Mouse (Mus musculus) cerebellum, adult 2 months (tissue): ENCODE measurements around the gene Fchsd2. TPM values are rescaled to one million over a fixed set of nuclear protein-coding genes. Genes with fewer than 3 reads are reported as not detected.

Experiments
- DNase-seq, 2 experiments: peaks; one replicate each; pipeline ENCODE4 v3.0.0; 2021
- H3K27ac ChIP-seq: fragments of 200-500 bp; 2 replicates; pipeline ENCODE4 v1.5.1; 2012; ENCODE audit warnings: low read length, control low read depth, inconsistent platforms; ENCODE audit not compliant: insufficient read depth
- H3K27me3 ChIP-seq: fragments of 200-500 bp; 2 replicates; pipeline ENCODE4 v1.6.1; 2012; ENCODE audit warnings: inconsistent platforms, mild to moderate bottlenecking, low read length, moderate library complexity; ENCODE audit not compliant: control insufficient read depth, insufficient read depth
- H3K4me1 ChIP-seq: fragments of 200-500 bp; 2 replicates; pipeline ENCODE4 v1.6.1; 2011; ENCODE audit warnings: low read length; ENCODE audit not compliant: control insufficient read depth, insufficient read depth
- H3K4me3 ChIP-seq: fragments of 200-500 bp; replicated peaks from 2 replicates; pipeline ENCODE3; 2011; ENCODE audit warnings: mild to moderate bottlenecking, low read depth, low read length, control low read depth; ENCODE audit not compliant: insufficient read depth
- CTCF ChIP-seq: fragments of 200-500 bp; IDR thresholded peaks from 2 replicates; pipeline ENCODE4 v1.5.1; 2011; ENCODE audit warnings: low read depth, mild to moderate bottlenecking, control low read depth, low read length, moderate library complexity, borderline replicate concordance; ENCODE audit not compliant: insufficient read depth
- POLR2A ChIP-seq: fragments of 200-500 bp; IDR thresholded peaks from 2 replicates; pipeline ENCODE4 v1.6.1; 2011; ENCODE audit warnings: low read length, control low read depth, borderline replicate concordance; ENCODE audit not compliant: insufficient read depth
- WGBS: fragments of 180-500 bp; shearing (Covaris S2); methylation state at CpG from one replicate; pipeline ENCODE4 v1.1.7; 2018; 5-methylcytosine and 5-hydroxymethylcytosine counted together
- polyA plus RNA-seq: library from polyadenylated mRNA; depleted of rRNA; stranded (reverse); fragments of >200 nt; gene quantifications from 2 replicates; pipeline ENCODE4 v1.2.3, GENCODE M21; 2012

The Fchsd2 gene
- polyA plus RNA-seq, 1 experiment = 29.3 TPM

DNA sequence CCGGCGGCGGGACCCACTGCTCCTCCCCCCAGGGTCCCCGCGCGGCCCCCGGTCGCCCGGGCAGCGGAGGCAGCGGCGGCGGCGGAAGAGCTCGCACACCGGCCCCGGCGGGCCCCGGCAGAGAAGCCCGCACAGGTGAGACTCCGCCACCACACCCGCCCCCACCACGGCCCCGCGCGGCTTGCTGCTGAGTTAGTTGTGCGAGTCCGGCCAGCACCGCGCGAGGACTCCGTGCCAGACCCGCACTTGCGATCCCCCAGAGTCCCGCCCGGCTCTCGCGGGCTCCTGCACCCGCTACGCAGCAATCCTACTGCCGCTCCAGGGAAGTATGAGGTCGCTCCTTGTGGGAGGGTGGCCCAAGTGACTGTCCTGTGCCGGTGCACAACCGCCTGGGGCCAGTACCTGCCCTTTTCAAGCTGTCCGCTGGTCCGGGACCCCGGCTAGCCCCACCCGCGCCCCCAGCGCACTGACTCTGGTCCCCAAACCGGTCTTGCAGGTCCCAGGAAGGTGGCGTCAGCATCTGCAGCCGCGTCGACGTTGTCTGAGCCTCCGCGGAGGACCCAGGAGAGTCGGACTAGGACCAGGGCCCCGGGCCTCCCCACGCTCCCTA, 228.7 kb downstream of the Fchsd2 start:
- peak; percentile 64 to 73 for DNase-seq
- WGBS = 2% methylated on average over 58 of the region's 61 CpGs
- no peak for TF ChIP-seq CTCF
- no peak for TF ChIP-seq POLR2A

GRCm38 (mm10) chr7:101323141-101323594, 230.5 kb downstream of the Fchsd2 start:
- DNase-seq = peak; percentile 53 to 61
- TF ChIP-seq POLR2A = no peak
- no peak for TF ChIP-seq CTCF
- Histone ChIP-seq H3K27ac (peak overlapping the region; percentile 32), H3K4me1 (peaks cover 49% of the 10 kb centered on the region), H3K4me3 (peak overlapping the region; percentile 69), H3K27me3 (no peaks in the 10 kb centered on the region)
- 14% methylated on average over 4 of the region's 4 CpGs for WGBS

More for the DNA sequence above, 228.7 kb downstream of the Fchsd2 start:
- H3K27me3 ChIP-seq = no peaks in the 10 kb centered on the region
- H3K4me1 ChIP-seq = peaks cover 34% of the 10 kb centered on the region
- peak overlapping the region; percentile 32; the same call in 1 of the 2 replicates for H3K27ac ChIP-seq
- H3K4me3 ChIP-seq = peak overlapping the region; percentile 69

DNA sequence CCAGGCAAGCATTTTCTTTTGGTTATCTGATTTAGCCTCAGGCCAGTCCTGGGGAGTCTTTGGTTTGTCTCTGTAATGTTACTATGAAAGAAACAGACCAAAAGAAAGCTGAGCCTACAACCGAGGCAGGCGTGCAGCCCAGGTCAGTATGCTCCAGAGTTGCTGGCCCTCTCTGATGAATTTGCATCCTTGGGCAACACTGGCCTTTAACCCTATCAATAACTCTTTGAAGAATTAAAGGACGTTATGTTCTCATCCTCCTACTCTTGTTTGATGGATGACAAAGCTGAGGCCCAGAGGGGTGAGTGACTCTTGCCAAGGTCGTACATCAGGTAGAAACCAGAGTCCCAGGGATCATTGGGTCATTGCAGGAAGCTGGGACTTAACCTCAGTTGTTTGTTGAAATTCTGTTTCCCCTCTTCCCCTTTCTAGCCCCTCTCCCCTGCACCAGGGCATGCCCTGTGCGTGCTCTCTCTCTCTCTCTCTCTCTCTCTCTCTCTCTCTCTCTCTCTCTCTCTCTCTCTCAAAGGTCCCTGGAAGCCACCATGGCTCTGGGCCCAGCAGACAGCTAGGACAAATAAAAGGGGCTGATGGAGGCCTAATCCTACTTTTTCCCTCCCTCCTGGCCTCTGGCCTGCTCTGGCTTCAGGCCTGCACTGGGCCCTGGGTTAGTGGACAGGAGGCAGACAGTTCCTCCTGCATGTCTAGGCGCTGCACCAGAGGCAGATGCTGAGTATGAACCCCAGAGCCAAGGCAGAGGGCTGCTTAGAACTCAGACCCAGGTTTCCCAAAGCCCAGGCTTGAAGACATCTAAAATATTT, 231.7 kb downstream of the Fchsd2 start:
- Histone ChIP-seq H3K4me3 (no peak overlapping the region), H3K27me3 (no peaks in the 10 kb centered on the region), H3K27ac (no peak overlapping the region), H3K4me1 (peaks cover 60% of the 10 kb centered on the region)
- peak in 1 of 2 experiments; percentile 55 for DNase-seq
- TF ChIP-seq CTCF (no peak), POLR2A (no peak)
- WGBS = 44% methylated on average over 6 of the region's 6 CpGs

GRCm38 (mm10) chr7:101326006-101326405, 233.3 kb downstream of the Fchsd2 start:
- Histone ChIP-seq H3K27ac (no peak overlapping the region), H3K4me3 (no peak overlapping the region), H3K27me3 (no peaks in the 10 kb centered on the region), H3K4me1 (peaks cover 72% of the 10 kb centered on the region)
- no peak for DNase-seq
- 72% methylated on average over 5 of the region's 5 CpGs for WGBS
- TF ChIP-seq CTCF = no peak
- TF ChIP-seq POLR2A = no peak

GRCm38 (mm10) chr7:101327263-101327662, 234.6 kb downstream of the Fchsd2 start:
- Histone ChIP-seq H3K4me1 (peaks cover 77% of the 10 kb centered on the region), H3K4me3 (no peak overlapping the region), H3K27me3 (no peaks in the 10 kb centered on the region), H3K27ac (no peak overlapping the region)
- TF ChIP-seq POLR2A (no peak), CTCF (no peak)
- WGBS = 64% methylated on average over 5 of the region's 5 CpGs
- no peak for DNase-seq

GRCm38 (mm10) chr7:101327786-101328185, 235.1 kb downstream of the Fchsd2 start:
- TF ChIP-seq POLR2A = no peak
- TF ChIP-seq CTCF = no peak
- WGBS = 83% methylated on average over 2 of the region's 2 CpGs

GRCm38 (mm10) chr7:101328621-101329158, 236.0 kb downstream of the Fchsd2 start:
- H3K4me3 ChIP-seq = no peak overlapping the region
- peak; percentile 69 to 83 for DNase-seq
- H3K27me3 ChIP-seq = no peaks in the 10 kb centered on the region
- 22% methylated on average over 4 of the region's 4 CpGs for WGBS
- H3K4me1 ChIP-seq = peaks cover 69% of the 10 kb centered on the region
- TF ChIP-seq POLR2A (no peak), CTCF (no peak; the same call in 1 of the 2 replicates)
- peak overlapping the region; percentile 25 for H3K27ac ChIP-seq

More at GRCm38 (mm10) chr7:101327786-101328185, 235.1 kb downstream of the Fchsd2 start:
- Histone ChIP-seq H3K4me1 (peaks cover 76% of the 10 kb centered on the region), H3K27me3 (no peaks in the 10 kb centered on the region), H3K4me3 (no peak overlapping the region), H3K27ac (no peak overlapping the region)
- DNase-seq = no peak
